Mouse (Mus musculus) forebrain, embryonic 10.5 days (tissue): Measurements from ENCODE around the gene Gmcl1. TPM values are rescaled to one million over a fixed set of nuclear protein-coding genes. Genes with fewer than 3 reads are reported as not detected.

Experiments used
- DNase-seq: peaks from one replicate; pipeline ENCODE4 v3.0.0-alpha.2; 2017; ENCODE audit warnings: low spot score; ENCODE audit errors: extremely low spot score
- H3K27ac ChIP-seq: fragments of 300-500 bp; sonication (generic); 2 replicates; pipeline ENCODE4 v1.5.1; 2016; ENCODE audit warnings: mild to moderate bottlenecking
- H3K27me3 ChIP-seq: fragments of 300-500 bp; sonication (generic); 2 replicates; pipeline ENCODE4 v1.6.1; 2016; ENCODE audit warnings: mild to moderate bottlenecking; ENCODE audit not compliant: poor library complexity, severe bottlenecking
- H3K36me3 ChIP-seq: fragments of 300-500 bp; sonication (generic); replicated peaks from 2 replicates; pipeline ENCODE4 v1.6.1; 2016; ENCODE audit warnings: mild to moderate bottlenecking, moderate library complexity
- H3K4me1 ChIP-seq: fragments of 300-500 bp; sonication (generic); 2 replicates; pipeline ENCODE4 v1.6.1; 2016
- H3K4me3 ChIP-seq: fragments of 300-500 bp; sonication (generic); 2 replicates; pipeline ENCODE4 v1.5.1; 2016; ENCODE audit warnings: mild to moderate bottlenecking, moderate library complexity
- H3K9me3 ChIP-seq: fragments of 300-500 bp; sonication (generic); 2 replicates; pipeline ENCODE4 v1.6.1; 2016; ENCODE audit warnings: mild to moderate bottlenecking, moderate library complexity
- WGBS: fragments of 180-500 bp; shearing (Covaris S2); methylation state at CpG from one replicate; pipeline ENCODE4 v1.1.7; 2016; 5-methylcytosine and 5-hydroxymethylcytosine counted together
- polyA plus RNA-seq: library from polyadenylated mRNA; unstranded; fragments of >200 nt; fragmentation: Nextera tagmentation; extraction: Ambion mirVana; gene quantifications from 2 replicates; pipeline ENCODE4 v1.2.1, GENCODE M21; 2016

The Gmcl1 gene
- polyA plus RNA-seq, 1 experiment from 2014 or later: 28.1 TPM

DNA sequence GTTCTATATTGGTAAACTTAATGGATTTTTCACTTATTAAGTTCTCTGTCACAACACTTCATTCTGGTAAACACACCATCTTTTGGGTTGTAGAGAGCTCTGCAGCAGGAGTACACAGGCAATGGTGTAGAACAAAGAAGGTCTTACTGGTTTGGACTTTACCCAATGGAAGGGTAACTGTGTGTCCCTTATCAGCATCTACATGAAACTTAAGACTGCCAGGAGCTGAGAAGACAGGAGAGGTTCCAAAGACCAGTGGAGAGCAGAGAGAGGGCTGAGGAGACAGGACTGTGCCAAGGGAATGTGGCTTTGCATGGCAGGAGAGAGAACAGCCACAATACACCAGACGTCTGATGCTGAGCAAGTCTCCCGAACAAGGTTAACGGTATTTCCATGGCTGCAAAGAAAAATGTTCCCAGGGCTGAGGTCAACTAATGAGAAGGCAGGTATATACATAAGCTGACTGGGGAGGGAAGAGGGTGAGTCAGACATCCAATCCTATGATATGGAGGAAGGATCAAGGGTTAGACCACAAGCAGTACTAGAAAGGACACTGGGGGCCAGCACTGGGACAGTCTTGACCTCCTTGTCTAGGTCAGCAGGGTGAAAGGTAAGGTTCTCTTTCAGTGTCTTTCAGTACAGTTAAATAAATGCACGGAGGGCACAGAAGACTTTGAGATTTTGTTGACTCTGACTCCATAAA lies 25.0 kb downstream of the Gmcl1 start:
- Histone ChIP-seq H3K4me1 (no peaks in the 10 kb centered on the region), H3K9me3 (no peaks in the 10 kb centered on the region), H3K36me3 (peaks cover 57% of the 10 kb centered on the region), H3K27ac (no peak overlapping the region), H3K4me3 (no peak overlapping the region), H3K27me3 (no peaks in the 10 kb centered on the region)
- WGBS: 90% methylated on average over 4 of the region's 4 CpGs
- no peak for DNase-seq

DNA sequence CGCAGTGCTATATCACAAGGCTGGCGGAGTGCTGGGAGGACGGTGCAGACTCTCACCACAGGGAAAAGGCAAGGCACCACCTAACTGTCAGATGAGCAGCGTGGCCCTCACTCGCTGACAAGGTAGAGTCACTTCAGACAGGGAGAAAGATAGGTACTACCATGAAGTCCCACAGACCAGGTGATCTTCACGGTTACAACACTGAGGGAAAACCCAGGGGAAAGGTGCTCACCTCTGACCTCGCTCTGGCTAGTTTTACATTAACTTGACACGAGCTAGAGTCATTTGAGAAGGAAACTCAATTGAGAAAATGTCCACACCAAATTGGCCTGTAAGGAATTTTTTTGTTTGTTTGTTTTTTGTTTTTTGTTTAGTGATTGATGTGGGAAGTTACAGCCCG lies 30.6 kb downstream of the Gmcl1 start:
- Histone ChIP-seq H3K27ac (no peak overlapping the region), H3K36me3 (peaks cover 85% of the 10 kb centered on the region), H3K4me1 (no peaks in the 10 kb centered on the region), H3K27me3 (no peaks in the 10 kb centered on the region), H3K4me3 (no peak overlapping the region), H3K9me3 (no peaks in the 10 kb centered on the region)
- DNase-seq: no peak
- WGBS: 93% methylated on average over 9 of the region's 9 CpGs

DNA sequence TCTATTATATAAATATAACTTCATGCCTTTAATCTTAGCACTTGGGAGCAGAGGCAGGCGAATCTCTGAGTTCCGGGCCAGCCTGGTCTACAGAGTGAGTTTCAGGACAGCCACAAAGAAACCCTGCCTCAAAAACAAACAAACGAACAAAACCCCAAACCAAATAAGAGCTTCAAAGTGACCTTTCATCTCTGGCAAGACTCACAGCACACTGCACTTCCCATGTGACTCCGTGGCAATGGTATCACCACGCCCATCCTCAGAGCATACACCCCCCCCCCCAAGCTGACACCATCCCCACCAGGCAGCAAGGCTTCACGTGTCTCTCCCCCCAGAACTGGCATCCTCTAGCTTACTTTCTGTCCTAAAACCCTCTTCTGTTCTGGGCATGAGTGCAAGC lies 35.3 kb downstream of the Gmcl1 start:
- no peak for DNase-seq
- H3K27me3 ChIP-seq: no peaks in the 10 kb centered on the region
- no peaks in the 10 kb centered on the region for H3K9me3 ChIP-seq
- no peaks in the 10 kb centered on the region for H3K4me1 ChIP-seq
- no peak overlapping the region for H3K4me3 ChIP-seq
- WGBS: 84% methylated on average over 6 of the region's 6 CpGs
- H3K36me3 ChIP-seq: peaks cover 74% of the 10 kb centered on the region
- H3K27ac ChIP-seq: no peak overlapping the region

DNA sequence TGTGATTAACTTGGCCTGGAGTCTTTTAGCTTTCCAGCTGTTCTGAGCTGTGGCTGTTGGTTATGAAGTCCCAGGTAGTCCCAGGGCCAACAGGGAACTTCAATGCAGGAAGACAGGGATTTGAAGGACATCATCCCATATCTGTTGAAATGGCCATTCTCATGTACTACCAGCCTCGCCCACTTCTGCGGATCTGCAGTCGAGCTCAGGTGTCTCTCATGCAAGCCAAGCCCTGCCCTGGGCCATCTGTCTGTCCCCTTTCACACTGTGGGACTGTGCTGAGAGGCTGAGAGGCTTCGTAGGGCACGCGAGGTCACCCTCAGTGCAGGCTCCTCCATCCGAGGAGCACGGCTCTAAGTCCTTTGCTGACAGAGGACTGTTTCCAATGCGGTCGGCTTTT lies 37.0 kb downstream of the Gmcl1 start:
- Histone ChIP-seq H3K9me3 (no peaks in the 10 kb centered on the region), H3K36me3 (peaks cover 64% of the 10 kb centered on the region), H3K27ac (no peak overlapping the region), H3K4me3 (no peak overlapping the region), H3K27me3 (no peaks in the 10 kb centered on the region), H3K4me1 (no peaks in the 10 kb centered on the region)
- WGBS: 91% methylated on average over 10 of the region's 10 CpGs
- DNase-seq: no peak

- Histone ChIP-seq H3K4me1 (no peaks in the 10 kb centered on the region), H3K27me3 (no peaks in the 10 kb centered on the region), H3K4me3 (no peak overlapping the region), H3K9me3 (no peaks in the 10 kb centered on the region), H3K27ac (no peak overlapping the region), H3K36me3 (peaks cover 61% of the 10 kb centered on the region)
- DNase-seq: peak; percentile 42
These were observed 38.7 kb downstream of the Gmcl1 start for GRCm38 (mm10) chr6:86694465-86694864.

DNA sequence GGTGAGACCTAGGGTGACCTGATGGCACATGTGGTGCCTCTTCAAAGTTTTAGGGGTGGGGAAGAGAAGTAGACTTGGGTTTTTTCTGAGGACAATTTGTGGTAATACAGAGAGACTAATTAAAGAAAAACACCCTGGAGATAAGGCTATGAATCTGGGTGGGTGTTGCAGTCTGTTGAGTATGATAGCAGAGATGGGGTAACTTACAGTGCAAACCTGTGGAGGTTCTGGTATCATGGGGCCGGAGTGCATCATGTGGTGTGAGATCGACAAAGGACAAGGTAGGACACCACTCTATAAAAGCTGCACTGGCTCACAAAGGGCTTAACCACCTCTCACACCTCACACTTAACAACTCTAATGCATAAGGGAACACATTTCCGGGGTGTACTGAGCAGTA lies 43.5 kb downstream of the Gmcl1 start:
- Histone ChIP-seq H3K4me3 (no peak overlapping the region), H3K36me3 (peaks cover 24% of the 10 kb centered on the region), H3K27me3 (no peaks in the 10 kb centered on the region), H3K4me1 (peaks cover 4% of the 10 kb centered on the region; the same call in 1 of the 2 replicates), H3K27ac (no peak overlapping the region), H3K9me3 (no peaks in the 10 kb centered on the region)
- DNase-seq: no peak
- WGBS: 98% methylated on average over 3 of the region's 3 CpGs

GRCm38 (mm10) chr6:86686971-86687370 lies 46.2 kb downstream of the Gmcl1 start:
- no peaks in the 10 kb centered on the region for H3K27me3 ChIP-seq
- H3K4me3 ChIP-seq: no peak overlapping the region
- 78% methylated on average over 1 of the region's 1 CpGs for WGBS
- H3K27ac ChIP-seq: no peak overlapping the region
- H3K36me3 ChIP-seq: peaks cover 27% of the 10 kb centered on the region
- H3K9me3 ChIP-seq: no peaks in the 10 kb centered on the region
- no peak for DNase-seq
- H3K4me1 ChIP-seq: peaks cover 17% of the 10 kb centered on the region

GRCm38 (mm10) chr6:86684655-86685011 lies 48.5 kb downstream of the Gmcl1 start:
- 36% methylated on average over 12 of the region's 12 CpGs for WGBS
- peak overlapping the region; percentile 89 for H3K27ac ChIP-seq
- H3K4me3 ChIP-seq: peak overlapping the region; percentile 74

GRCm38 (mm10) chr6:86683872-86684654 lies 49.1 kb downstream of the Gmcl1 start, which contains the start of gene Snrnp27:
Gene Snrnp27 (minus strand): TSS chr6:86684522.
- Histone ChIP-seq H3K27ac (peak within 1 kb of the TSS; percentile 89), H3K4me3 (peak within 1 kb of the TSS; percentile 74), H3K36me3 (peaks cover 40% of the 10 kb centered on the region), H3K9me3 (no peaks in the 10 kb centered on the region), H3K27me3 (no peaks in the 10 kb centered on the region), H3K4me1 (peaks cover 17% of the 10 kb centered on the region)
- WGBS: 3% methylated on average over 36 of the region's 36 CpGs
- peak; percentile 93 for DNase-seq

More at GRCm38 (mm10) chr6:86684655-86685011, 48.5 kb downstream of the Gmcl1 start:
- peaks cover 17% of the 10 kb centered on the region for H3K4me1 ChIP-seq
- DNase-seq: no peak
- peaks cover 34% of the 10 kb centered on the region for H3K36me3 ChIP-seq
- H3K27me3 ChIP-seq: no peaks in the 10 kb centered on the region
- H3K9me3 ChIP-seq: no peaks in the 10 kb centered on the region

DNA sequence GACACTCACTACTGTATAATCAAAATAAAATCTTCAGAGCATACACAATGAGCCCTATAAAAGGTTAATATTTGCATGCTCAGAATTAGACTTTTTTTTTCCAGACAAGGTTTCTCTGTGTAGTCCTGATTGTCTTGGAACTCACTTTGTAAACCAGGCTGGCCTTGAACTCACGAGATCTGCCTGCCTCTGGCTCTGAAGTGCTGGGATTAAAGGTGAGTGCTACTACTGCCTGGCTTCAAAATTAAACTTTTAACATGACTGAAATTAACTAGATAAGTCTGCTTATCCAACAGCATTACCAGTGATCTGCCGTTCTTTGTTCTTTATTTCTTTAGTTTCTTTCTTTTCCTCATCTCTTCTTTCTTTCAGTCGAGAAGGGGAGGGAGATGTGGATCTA lies 51.9 kb downstream of the Gmcl1 start:
- Histone ChIP-seq H3K4me3 (no peak overlapping the region), H3K4me1 (peaks cover 17% of the 10 kb centered on the region), H3K36me3 (peaks cover 68% of the 10 kb centered on the region), H3K27ac (no peak overlapping the region), H3K27me3 (no peaks in the 10 kb centered on the region), H3K9me3 (no peaks in the 10 kb centered on the region)
- DNase-seq: no peak
- WGBS: 89% methylated on average over 3 of the region's 3 CpGs

GRCm38 (mm10) chr6:86678341-86678740 lies 54.8 kb downstream of the Gmcl1 start:
- WGBS: 91% methylated on average over 6 of the region's 6 CpGs
- Histone ChIP-seq H3K27me3 (no peaks in the 10 kb centered on the region), H3K4me1 (peaks cover 5% of the 10 kb centered on the region), H3K36me3 (peaks cover 96% of the 10 kb centered on the region), H3K4me3 (no peak overlapping the region), H3K27ac (no peak overlapping the region), H3K9me3 (no peaks in the 10 kb centered on the region)
- no peak for DNase-seq

DNA sequence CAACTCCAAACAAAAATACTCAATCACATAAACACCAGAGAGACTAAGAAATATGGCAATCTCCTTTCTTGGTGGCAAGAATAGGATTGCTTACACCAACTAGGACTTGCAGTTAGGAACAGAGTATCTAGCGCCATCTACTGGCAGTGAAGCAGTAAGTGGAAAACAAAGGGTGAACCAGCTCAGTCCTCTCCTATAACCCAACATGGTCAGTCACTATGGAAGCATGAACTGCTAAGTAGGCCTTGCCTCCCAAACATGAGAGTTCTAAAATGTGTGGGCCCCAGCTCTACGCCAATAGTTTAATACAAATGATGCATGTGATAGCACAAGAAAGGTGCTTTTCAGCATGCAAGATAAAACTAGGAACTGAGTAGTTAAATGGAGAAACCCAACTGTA lies 62.3 kb downstream of the Gmcl1 start:
- H3K4me1 ChIP-seq: peaks cover 23% of the 10 kb centered on the region
- peaks cover 43% of the 10 kb centered on the region for H3K36me3 ChIP-seq
- H3K27me3 ChIP-seq: no peaks in the 10 kb centered on the region
- H3K4me3 ChIP-seq: no peak overlapping the region
- WGBS: 22% methylated on average over 2 of the region's 2 CpGs
- no peak overlapping the region for H3K27ac ChIP-seq
- no peaks in the 10 kb centered on the region for H3K9me3 ChIP-seq
- peak; percentile 43 for DNase-seq

- under 1% methylated on average over 37 of the region's 37 CpGs for WGBS
- peaks cover 23% of the 10 kb centered on the region for H3K4me1 ChIP-seq
These were observed 63.9 kb downstream of the Gmcl1 start for GRCm38 (mm10) chr6:86669240-86669727.

More at GRCm38 (mm10) chr6:86669240-86669727, 63.9 kb downstream of the Gmcl1 start:
- Histone ChIP-seq H3K9me3 (no peaks in the 10 kb centered on the region), H3K4me3 (peak overlapping the region; percentile 72), H3K27me3 (no peaks in the 10 kb centered on the region), H3K36me3 (peaks cover 28% of the 10 kb centered on the region), H3K27ac (peak overlapping the region; percentile 77)
- peak; percentile 100 for DNase-seq
